Mouse (Mus musculus) layer of hippocampus, adult 8-10 months (tissue): ENCODE measurements around the gene Inha. TPM values are rescaled to one million over a fixed set of nuclear protein-coding genes. Genes with fewer than 3 reads are reported as not detected.

ENCODE experiments used
- DNase-seq, 2 experiments: peaks; one replicate each; pipeline ENCODE4 v3.0.0; 2022; ENCODE audit warnings: low spot score in 2 of 2
- total RNA-seq, 4 experiments: library from RNA; stranded (reverse); gene quantifications; 2 replicates each; pipeline ENCODE4 v1.2.4; 2022

Gene Inha
- total RNA-seq, 4 experiments from 2014 or later, result 13.0 to 19.2 (median 16.8) TPM

DNA sequence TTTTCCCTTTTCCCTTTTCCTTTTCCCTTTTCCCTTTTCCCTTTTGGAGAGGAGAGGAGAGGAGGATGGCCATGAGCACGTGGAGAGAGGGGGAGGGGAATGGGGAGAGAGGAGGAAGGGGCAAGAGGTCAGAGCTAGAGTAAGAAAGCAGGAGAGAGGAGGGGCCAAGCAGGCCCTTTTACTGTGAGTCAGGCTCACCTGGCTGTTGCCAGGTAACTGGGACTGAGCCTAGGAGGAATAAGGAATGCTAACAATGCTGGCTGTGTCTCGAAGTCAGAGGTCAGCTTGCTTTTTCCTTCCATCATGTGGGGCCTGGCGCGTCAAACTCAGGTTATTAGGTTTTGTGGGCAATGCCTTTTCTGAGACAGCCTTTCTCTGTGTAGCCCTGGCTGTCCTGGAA, 11.1 kb downstream of the Inha start:
- DNase-seq, result no peak

DNA sequence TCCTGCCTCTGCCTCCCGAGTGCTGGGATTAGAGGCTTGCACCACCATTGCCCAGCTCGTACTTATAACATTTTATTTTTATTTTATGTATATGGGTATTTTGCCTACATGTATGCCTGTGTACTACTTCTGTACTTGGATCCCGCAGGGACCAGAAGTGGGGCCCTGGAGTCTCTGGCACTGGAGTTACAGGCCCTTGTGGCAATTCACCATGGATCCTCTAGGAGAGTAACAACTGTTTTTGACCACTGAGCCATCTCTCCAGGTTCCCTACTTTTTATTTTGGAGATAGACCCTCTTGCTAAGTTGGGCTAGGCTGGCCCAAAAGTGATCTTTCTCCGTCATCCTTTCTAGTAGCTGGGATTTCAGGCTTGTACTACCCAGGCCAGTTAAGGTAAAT, 11.6 kb downstream of the Inha start:
- DNase-seq, result no peak

- no peak for DNase-seq
Measured at GRCm38 (mm10) chr1:75519576-75519975, 12.7 kb downstream of the Inha start.

GRCm38 (mm10) chr1:75521321-75522031, 14.6 kb downstream of the Inha start, which contains the start of gene Stk11ip:
Gene Stk11ip, plus strand, starts transcription at chr1:75521529.
- DNase-seq, result peak; percentile 84 to 91

DNA sequence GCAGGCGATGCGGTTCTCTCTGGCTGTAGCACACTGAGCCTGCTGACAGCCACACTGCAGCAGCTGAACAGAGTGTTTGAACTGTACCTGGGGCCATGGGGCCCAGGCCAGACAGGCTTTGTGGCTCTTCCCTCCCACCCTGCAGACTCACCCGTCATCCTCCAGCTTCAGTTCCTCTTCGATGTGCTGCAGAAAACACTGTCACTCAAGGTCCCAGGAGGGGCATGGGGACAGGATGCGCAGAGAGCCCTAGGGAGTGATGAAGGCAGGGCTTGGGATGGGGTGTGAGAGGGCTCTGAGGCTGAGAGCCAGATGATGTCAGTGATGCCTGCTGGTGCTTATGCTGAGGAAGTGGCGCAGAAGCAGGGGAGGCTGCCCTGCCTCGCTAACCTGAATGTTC, 17.8 kb downstream of the Inha start:
- DNase-seq, result no peak

- DNase-seq, result no peak
Measured at GRCm38 (mm10) chr1:75530546-75530945, 23.7 kb downstream of the Inha start.

- DNase-seq, result no peak
Measured at GRCm38 (mm10) chr1:75532280-75533172, 25.6 kb downstream of the Inha start.

DNA sequence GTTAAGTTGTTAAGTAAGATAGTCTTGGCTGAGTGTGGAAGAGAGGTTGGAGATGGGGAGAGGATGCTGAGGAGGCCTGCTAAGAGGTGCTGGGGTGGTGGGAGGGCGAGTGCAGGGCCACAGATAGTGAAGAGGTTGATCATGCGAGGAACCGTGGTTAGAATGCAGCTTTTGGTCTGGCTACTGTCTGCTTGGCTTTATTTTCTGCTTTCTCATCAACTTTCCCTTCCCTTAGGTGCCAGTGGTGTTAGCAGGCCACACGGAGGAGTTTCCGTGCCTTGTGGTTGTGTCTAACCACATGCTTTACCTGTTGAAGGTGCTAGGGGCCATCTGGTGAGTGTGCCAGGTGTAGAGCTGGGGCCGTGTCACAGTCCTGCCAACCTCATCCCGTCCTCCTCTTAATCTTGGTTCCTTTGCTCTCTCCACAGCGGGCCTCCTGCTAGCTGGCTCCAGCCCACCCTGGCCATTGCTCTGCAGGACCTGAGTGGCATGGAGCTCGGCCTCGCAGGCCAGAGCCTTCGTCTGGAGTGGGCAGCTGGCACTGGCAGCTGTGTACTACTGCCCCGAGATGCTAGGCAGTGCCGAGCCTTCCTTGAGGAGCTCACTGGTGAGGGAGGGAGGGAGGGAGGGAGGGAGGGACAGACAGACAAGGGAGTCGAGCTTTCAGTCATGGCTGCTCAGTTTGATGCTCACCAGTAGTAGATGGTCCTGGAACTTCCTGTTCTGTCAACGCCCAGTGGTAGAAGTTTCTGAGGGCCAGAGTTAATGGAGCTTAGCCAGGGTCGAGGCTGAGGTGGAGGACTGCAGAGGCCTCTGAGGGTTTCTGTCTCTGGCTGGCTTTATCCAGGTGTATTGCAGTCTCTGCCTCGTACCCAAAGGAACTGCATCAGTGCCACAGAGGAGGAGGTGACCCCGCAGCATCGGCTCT, 26.7 kb downstream of the Inha start:
- DNase-seq, result no peak

GRCm38 (mm10) chr1:75537587-75537986, 30.7 kb downstream of the Inha start:
- no peak for DNase-seq

DNA sequence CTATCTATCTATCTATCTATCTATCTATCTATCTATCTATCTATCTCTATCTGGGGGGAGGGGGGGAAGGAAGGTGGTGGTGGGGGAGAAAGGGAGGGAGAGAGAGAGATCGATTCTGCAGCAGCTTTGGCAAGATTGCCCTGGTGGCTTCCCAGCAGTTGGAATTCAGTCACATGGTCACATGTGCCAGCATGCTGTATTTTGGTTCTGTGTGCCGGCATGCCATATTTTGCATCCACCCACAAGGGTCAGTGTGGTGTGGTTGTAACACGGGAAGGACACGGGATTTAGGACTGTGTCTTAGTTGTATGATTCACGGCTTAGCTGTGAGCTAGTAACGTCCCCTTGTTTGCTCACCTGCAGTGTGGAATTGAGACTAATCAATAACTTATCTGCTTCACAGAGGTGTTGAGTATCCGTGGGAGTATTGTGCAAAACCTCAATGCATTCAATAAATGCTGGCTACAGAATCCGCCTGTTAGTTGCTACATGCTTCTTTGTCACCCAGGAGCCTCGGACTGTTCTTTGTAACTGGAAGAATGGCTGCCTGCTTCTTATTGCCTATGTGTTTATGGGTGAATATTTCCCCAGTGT, 31.8 kb downstream of the Inha start:
- no peak for DNase-seq

DNA sequence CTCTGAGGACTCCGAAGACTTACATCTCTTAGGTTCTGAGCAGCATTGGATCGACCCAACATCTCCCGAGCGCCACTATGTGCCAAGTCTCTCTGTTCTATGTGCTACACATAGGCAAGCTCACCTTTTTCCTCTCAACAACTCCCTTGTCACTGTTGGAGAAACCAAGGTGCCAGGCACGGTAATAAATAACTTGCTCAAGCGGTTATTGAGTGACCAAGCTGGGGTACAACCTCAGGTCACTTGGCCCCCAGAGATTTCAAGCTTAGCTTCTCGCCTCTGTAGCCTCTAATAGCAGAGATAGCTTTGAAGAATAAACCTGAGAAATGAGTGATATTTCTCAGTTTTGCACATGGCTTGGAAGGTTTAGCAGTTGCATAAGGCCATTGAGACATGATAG, 34.6 kb downstream of the Inha start:
- DNase-seq, result no peak

DNA sequence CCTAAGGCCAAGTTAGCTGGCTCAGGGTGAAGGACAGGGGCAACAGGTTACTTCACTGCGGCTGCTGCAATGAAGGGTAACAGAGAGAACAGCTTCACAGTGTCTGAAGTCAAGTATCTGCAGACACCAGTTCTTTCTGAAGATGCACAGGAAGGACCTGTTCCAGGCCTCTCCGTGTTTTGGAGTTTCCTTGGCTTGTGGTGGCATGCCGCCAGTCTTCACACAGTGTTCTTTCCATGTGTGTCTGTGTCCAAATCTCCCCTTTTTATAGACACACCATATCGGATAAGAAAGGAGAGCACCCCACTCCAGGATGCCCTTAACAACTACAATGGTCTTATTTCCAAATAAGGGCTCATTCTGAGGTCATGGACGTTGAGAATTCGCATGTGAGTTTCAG, 37.5 kb downstream of the Inha start:
- no peak for DNase-seq

GRCm38 (mm10) chr1:75545965-75546956, 39.4 kb downstream of the Inha start, which contains the start of gene Slc4a3:
Gene Slc4a3, plus strand, starts transcription at chr1:75546266.
- DNase-seq, result peak in 1 of 2 experiments; percentile 49

- DNase-seq, result no peak
Measured at GRCm38 (mm10) chr1:75547351-75547750, 40.5 kb downstream of the Inha start.

DNA sequence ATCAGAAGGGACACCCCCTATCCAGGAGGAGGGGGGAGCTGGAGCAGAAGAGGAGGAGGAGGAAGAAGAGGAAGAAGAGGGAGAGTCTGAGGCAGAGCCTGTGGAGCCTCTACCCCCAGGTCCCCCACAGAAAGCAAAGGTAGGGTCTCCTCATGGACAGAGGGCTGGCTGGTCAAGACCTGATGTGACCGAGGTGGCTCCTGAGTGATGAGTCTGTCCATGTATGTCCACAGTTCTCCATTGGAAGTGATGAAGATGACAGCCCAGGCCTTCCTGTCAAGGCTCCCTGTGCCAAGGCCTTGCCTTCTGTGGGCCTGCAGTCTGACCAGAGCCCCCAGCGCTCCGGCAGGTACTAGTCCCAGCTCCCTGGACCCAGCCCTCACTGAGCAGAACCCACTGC, 41.2 kb downstream of the Inha start:
- DNase-seq, result no peak

GRCm38 (mm10) chr1:75548871-75549270, 42.0 kb downstream of the Inha start:
- DNase-seq, result no peak

GRCm38 (mm10) chr1:75549289-75550279, 42.7 kb downstream of the Inha start:
- DNase-seq, result no peak

GRCm38 (mm10) chr1:75550586-75550985, 43.7 kb downstream of the Inha start:
- DNase-seq, result no peak

DNA sequence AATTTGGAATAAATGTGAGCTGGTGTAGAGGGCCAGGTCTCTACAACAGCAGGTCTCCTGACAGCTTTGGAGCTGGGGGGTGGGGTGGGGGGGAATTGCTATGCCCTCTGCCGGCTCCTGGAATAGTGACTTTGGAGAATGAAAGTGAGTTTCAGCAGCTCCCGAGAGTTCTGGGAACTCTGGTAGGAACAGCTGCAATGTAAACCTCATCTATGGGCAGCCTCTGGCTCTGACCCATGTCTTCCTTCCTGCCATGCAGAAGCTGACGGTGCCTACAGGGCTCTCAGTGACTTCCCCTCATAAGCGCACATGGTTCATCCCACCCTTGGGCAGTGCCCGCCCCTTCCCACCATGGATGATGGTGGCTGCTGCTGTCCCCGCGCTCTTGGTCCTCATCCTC, 48.8 kb downstream of the Inha start:
- DNase-seq, result no peak
